Mouse (Mus musculus) ES-E14 (cell line): ENCODE results near the gene Slc35b1.

ENCODE experiments used
- HCFC1 ChIP-seq: IDR thresholded peaks from 2 replicates; pipeline ENCODE4 v1.6.1; 2012; ENCODE audit warnings: low read length, inconsistent platforms, borderline replicate concordance; ENCODE audit not compliant: insufficient read depth
- MAFK ChIP-seq: IDR thresholded peaks from 2 replicates; pipeline ENCODE4 v1.6.1; 2014; ENCODE audit warnings: mild to moderate bottlenecking, low read depth, low read length, inconsistent platforms; ENCODE audit not compliant: insufficient read depth
- ZNF384 ChIP-seq: IDR thresholded peaks from 2 replicates; pipeline ENCODE4 v1.6.1; 2012; ENCODE audit warnings: low read depth, low read length, inconsistent platforms

- TF ChIP-seq MAFK (no peak), ZNF384 (no peak), HCFC1 (no peak)
Measured at GRCm38 (mm10) chr11:95391743-95392142, 7.3 kb downstream of the Slc35b1 start.
